ENCODE assay signal across 31 mouse cellular contexts in the genomic region with DNA sequence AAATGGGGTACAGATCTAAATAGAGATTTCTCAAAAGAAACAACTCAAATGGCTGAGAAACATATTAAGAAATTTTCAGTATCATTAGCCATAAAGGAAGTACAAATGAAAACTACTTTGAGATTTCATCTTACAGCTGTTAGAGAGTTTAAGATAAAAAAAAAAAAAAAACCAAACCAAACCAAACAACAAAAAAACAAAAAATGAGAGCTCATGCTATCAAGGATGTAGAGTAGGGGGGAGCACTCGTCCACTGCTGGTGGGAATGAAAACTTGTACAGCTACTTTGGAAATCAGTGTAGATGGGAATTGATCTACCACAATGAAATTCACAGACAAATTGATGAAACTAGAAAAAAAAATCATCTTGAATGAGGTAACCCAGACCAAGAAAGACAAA.
"Had no signal": no experiment of that assay in that cellular context is flagged by ENCODE, and none has a peak within 500 bp of the region (broad histone marks: within the 10 kb centered on the region; RNA-seq: fewer than 3 reads in every experiment).

No protein-coding gene starts in this region.

- H3K9me3 ChIP-seq: heart, embryonic 10.5 days; heart, embryonic 12.5 days; heart, embryonic 13.5 days; heart, embryonic 15.5 days; hindbrain, embryonic 10.5 days; hindbrain, embryonic 12.5 days; hindbrain, embryonic 13.5 days; hindbrain, embryonic 15.5 days; intestine, embryonic 15.5 days; kidney, embryonic 15.5 days had no signal

- H3K27me3 ChIP-seq: heart, embryonic 12.5 days; heart, embryonic 13.5 days; heart, embryonic 15.5 days; hindbrain, embryonic 12.5 days; hindbrain, embryonic 13.5 days; hindbrain, embryonic 15.5 days; intestine, embryonic 15.5 days; kidney, embryonic 15.5 days had no signal

- H3K27ac ChIP-seq: heart, embryonic 10.5 days; heart, embryonic 13.5 days; heart, embryonic 15.5 days; hindbrain, embryonic 10.5 days; hindbrain, embryonic 12.5 days; hindbrain, embryonic 13.5 days; hindbrain, embryonic 14.5 days; hindbrain, embryonic 15.5 days; hindbrain, postnatal 0 days; intestine, embryonic 15.5 days; kidney, embryonic 15.5 days; kidney, postnatal 0 days; layer of hippocampus, adult 2 months; left cerebral cortex, adult 2 months had no signal

- H3K36me3 ChIP-seq: heart, embryonic 10.5 days; heart, embryonic 12.5 days; heart, embryonic 13.5 days; heart, embryonic 15.5 days; hindbrain, embryonic 10.5 days; hindbrain, embryonic 12.5 days; hindbrain, embryonic 13.5 days; hindbrain, embryonic 15.5 days; intestine, embryonic 15.5 days; kidney, embryonic 15.5 days had no signal

- H3K4me3 ChIP-seq: heart, embryonic 10.5 days; heart, embryonic 12.5 days; heart, embryonic 13.5 days; heart, embryonic 15.5 days; hindbrain, embryonic 10.5 days; hindbrain, embryonic 12.5 days; hindbrain, embryonic 13.5 days; hindbrain, embryonic 15.5 days; intestine, embryonic 15.5 days; kidney, embryonic 15.5 days; layer of hippocampus, adult 2 months; left cerebral cortex, adult 2 months had no signal

- H3K4me1 ChIP-seq: heart, embryonic 10.5 days; hindbrain, embryonic 10.5 days; hindbrain, embryonic 12.5 days; kidney, embryonic 15.5 days had no signal

- H3K9ac ChIP-seq: heart, embryonic 12.5 days; heart, embryonic 13.5 days; heart, embryonic 15.5 days; hindbrain, embryonic 12.5 days; hindbrain, embryonic 13.5 days; hindbrain, embryonic 14.5 days; hindbrain, embryonic 15.5 days; intestine, embryonic 15.5 days; kidney, embryonic 15.5 days had no signal

- DNase-seq: heart, postnatal 10 days; heart, postnatal 14 days; heart, postnatal 36 days; heart, postnatal 4 days; kidney, adult 11 months; kidney, adult 18-20 months; kidney, adult 2 months; kidney, adult 8-10 months; kidney, adult 9 months; kidney, postnatal 10 days; kidney, postnatal 14 days; kidney, postnatal 25 days; kidney, postnatal 36 days; kidney, postnatal 4 days; layer of hippocampus, adult 9-11 months; layer of hippocampus, postnatal 36 days had no signal
